Mouse (Mus musculus): Measurements from ENCODE around the gene Efna4. TPM values are rescaled to one million over a fixed set of nuclear protein-coding genes. Genes with fewer than 3 reads are reported as not detected.

Gene Efna4
- polyA plus RNA-seq, 1 experiment from 2014 or later: 17.1 TPM

GRCm38 (mm10) chr3:89291874-89292273 lies 46.0 kb downstream of the Efna4 start:
- Histone ChIP-seq H3K9me3 (ENCODE audit: control insufficient read depth, low read length) (no peaks in the 10 kb centered on the region), H3K9ac (ENCODE audit: low read length) (no peak overlapping the region), H3K4me3 (ENCODE audit: low read depth, low read length) (no peak overlapping the region), H3K4me1 (replicated peaks; ENCODE audit: control insufficient read depth, insufficient read depth, low read length) (no peaks in the 10 kb centered on the region), H3K27me3 (ENCODE audit: control insufficient read depth, insufficient read depth, low read length) (no peaks in the 10 kb centered on the region), H3K36me3 (ENCODE audit: control insufficient read depth, insufficient read depth, low read length) (no peaks in the 10 kb centered on the region), H3K27ac (ENCODE audit: low read depth, low read length) (no peak overlapping the region), H3K4me2 (ENCODE audit: low read depth, low read length, severe bottlenecking) (no peak overlapping the region)
- WGBS: 82% methylated on average over 10 of the region's 10 CpGs
- DNase-seq (ENCODE audit: low spot score) (no peak), ATAC-seq (replicated peaks; ENCODE audit: low FRiP score) (no peak)

DNA sequence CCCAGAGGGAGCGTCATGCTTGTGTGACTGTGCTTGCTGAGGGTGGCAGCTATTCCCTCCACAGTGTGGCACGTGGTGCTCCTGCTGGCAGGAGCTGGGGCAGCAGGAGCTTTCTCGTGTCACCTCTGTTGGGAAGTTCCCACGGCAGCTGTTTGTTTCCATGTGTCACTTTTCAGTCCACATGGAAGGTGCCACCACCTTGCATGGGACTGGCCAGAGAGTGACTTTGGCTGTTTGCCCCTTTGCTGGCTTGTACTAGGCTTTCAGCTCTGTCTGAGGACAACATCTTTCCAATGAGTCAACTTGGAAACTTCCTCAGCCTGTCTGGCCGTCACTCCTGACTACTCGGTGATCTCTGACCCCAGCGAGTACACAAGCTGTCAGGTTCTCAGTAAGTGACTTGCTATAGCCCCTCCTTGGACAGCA lies 49.3 kb downstream of the Efna4 start:
- Histone ChIP-seq H3K4me1 (replicated peaks; ENCODE audit: control insufficient read depth, insufficient read depth, low read length) (no peaks in the 10 kb centered on the region), H3K4me3 (ENCODE audit: low read depth, low read length) (no peak overlapping the region), H3K27me3 (ENCODE audit: control insufficient read depth, insufficient read depth, low read length) (no peaks in the 10 kb centered on the region), H3K4me2 (ENCODE audit: low read depth, low read length, severe bottlenecking) (no peak overlapping the region), H3K9ac (ENCODE audit: low read length) (no peak overlapping the region), H3K36me3 (ENCODE audit: control insufficient read depth, insufficient read depth, low read length) (no peaks in the 10 kb centered on the region), H3K27ac (ENCODE audit: low read depth, low read length) (no peak overlapping the region), H3K9me3 (ENCODE audit: control insufficient read depth, low read length) (no peaks in the 10 kb centered on the region)
- no peak for DNase-seq (ENCODE audit: low spot score)
- no peak for ATAC-seq (replicated peaks; ENCODE audit: low FRiP score)
- 63% methylated on average over 7 of the region's 7 CpGs for WGBS

GRCm38 (mm10) chr3:89287286-89287685 lies 50.5 kb downstream of the Efna4 start:
- Histone ChIP-seq H3K36me3 (ENCODE audit: control insufficient read depth, insufficient read depth, low read length) (no peaks in the 10 kb centered on the region), H3K4me1 (replicated peaks; ENCODE audit: control insufficient read depth, insufficient read depth, low read length) (no peaks in the 10 kb centered on the region), H3K27ac (ENCODE audit: low read depth, low read length) (no peak overlapping the region), H3K9ac (ENCODE audit: low read length) (no peak overlapping the region), H3K4me3 (ENCODE audit: low read depth, low read length) (no peak overlapping the region), H3K4me2 (ENCODE audit: low read depth, low read length, severe bottlenecking) (no peak overlapping the region), H3K9me3 (ENCODE audit: control insufficient read depth, low read length) (no peaks in the 10 kb centered on the region), H3K27me3 (ENCODE audit: control insufficient read depth, insufficient read depth, low read length) (no peaks in the 10 kb centered on the region)
- 59% methylated on average over 5 of the region's 5 CpGs for WGBS
- ATAC-seq (replicated peaks; ENCODE audit: low FRiP score) (no peak), DNase-seq (ENCODE audit: low spot score) (no peak)

DNA sequence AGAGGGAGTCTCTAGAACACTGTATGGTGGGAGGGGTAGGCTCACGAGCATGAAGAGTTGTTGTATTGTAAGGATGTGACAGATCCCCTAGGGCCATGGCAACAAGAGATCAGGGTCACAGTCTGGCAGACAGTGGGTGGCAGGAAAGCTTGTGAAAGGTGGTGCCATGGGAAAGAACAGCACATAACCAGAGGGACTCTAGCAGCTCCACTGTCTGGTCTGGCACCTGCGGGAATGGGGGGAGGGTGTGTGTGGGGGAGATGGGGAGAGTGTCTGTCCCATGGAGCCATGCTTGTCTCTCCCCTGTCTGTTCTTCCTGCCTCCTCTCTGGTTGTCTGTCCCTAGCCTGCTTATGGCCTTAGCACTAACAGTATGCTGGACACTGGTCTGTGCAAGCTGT lies 52.3 kb downstream of the Efna4 start:
- ATAC-seq (replicated peaks; ENCODE audit: low FRiP score) (no peak), DNase-seq (ENCODE audit: low spot score) (no peak)
- no peak overlapping the region for H3K27ac ChIP-seq (ENCODE audit: low read depth, low read length)
- H3K4me2 ChIP-seq (ENCODE audit: low read depth, low read length, severe bottlenecking): no peak overlapping the region
- peaks cover 11% of the 10 kb centered on the region for H3K27me3 ChIP-seq (ENCODE audit: control insufficient read depth, insufficient read depth, low read length)
- 50% methylated on average over 2 of the region's 2 CpGs for WGBS
- H3K36me3 ChIP-seq (ENCODE audit: control insufficient read depth, insufficient read depth, low read length): no peaks in the 10 kb centered on the region
- peaks cover 6% of the 10 kb centered on the region for H3K4me1 ChIP-seq (replicated peaks; ENCODE audit: control insufficient read depth, insufficient read depth, low read length)
- no peak overlapping the region for H3K4me3 ChIP-seq (ENCODE audit: low read depth, low read length)
- H3K9me3 ChIP-seq (ENCODE audit: control insufficient read depth, low read length): no peaks in the 10 kb centered on the region
- no peak overlapping the region for H3K9ac ChIP-seq (ENCODE audit: low read length)

- no peaks in the 10 kb centered on the region for H3K9me3 ChIP-seq (ENCODE audit: control insufficient read depth, low read length)
- no peak overlapping the region for H3K4me2 ChIP-seq (ENCODE audit: low read depth, low read length, severe bottlenecking)
- no peak for DNase-seq (ENCODE audit: low spot score)
- no peak overlapping the region for H3K27ac ChIP-seq (ENCODE audit: low read depth, low read length)
- H3K4me3 ChIP-seq (ENCODE audit: low read depth, low read length): no peak overlapping the region
- peaks cover 16% of the 10 kb centered on the region for H3K27me3 ChIP-seq (ENCODE audit: control insufficient read depth, insufficient read depth, low read length)
- WGBS: 91% methylated on average over 3 of the region's 3 CpGs
- H3K9ac ChIP-seq (ENCODE audit: low read length): no peak overlapping the region
- H3K36me3 ChIP-seq (ENCODE audit: control insufficient read depth, insufficient read depth, low read length): no peaks in the 10 kb centered on the region
- H3K4me1 ChIP-seq (replicated peaks; ENCODE audit: control insufficient read depth, insufficient read depth, low read length): peaks cover 14% of the 10 kb centered on the region
- ATAC-seq (replicated peaks; ENCODE audit: low FRiP score): no peak
Observed at GRCm38 (mm10) chr3:89284261-89284660, 53.6 kb downstream of the Efna4 start.

Other genes with a start within 250 kb of the Efna4 start
- gene Rusc1, start 244.7 kb downstream of the Efna4 start, polyA plus RNA-seq (2014; fragmentation: Nextera tagmentation; extraction: Ambion mirVana): 23.9 and 24.5 TPM in 2 replicates
- gene Gm43738, start 236.9 kb downstream of the Efna4 start, polyA plus RNA-seq (2014; fragmentation: Nextera tagmentation; extraction: Ambion mirVana): not detected in 2 replicates
- gene Fdps, start 236.1 kb downstream of the Efna4 start, polyA plus RNA-seq (2014; fragmentation: Nextera tagmentation; extraction: Ambion mirVana): 332 and 356 TPM in 2 replicates
- 2.1 and 2.8 TPM in 2 replicates for gene Pklr, start 201.9 kb downstream of the Efna4 start, polyA plus RNA-seq (2014; fragmentation: Nextera tagmentation; extraction: Ambion mirVana)
- gene Hcn3, start 177.8 kb downstream of the Efna4 start, polyA plus RNA-seq (2014; fragmentation: Nextera tagmentation; extraction: Ambion mirVana): 6.3 and 6.7 TPM in 2 replicates
- 34.7 and 40.8 TPM in 2 replicates for gene Clk2, start 173.2 kb downstream of the Efna4 start, polyA plus RNA-seq (2014; fragmentation: Nextera tagmentation; extraction: Ambion mirVana)
- gene Scamp3, start 160.6 kb downstream of the Efna4 start, polyA plus RNA-seq (2014; fragmentation: Nextera tagmentation; extraction: Ambion mirVana): 92.5 and 107 TPM in 2 replicates
- gene Fam189b, start 154.9 kb downstream of the Efna4 start, polyA plus RNA-seq (2014; fragmentation: Nextera tagmentation; extraction: Ambion mirVana): 26.3 and 27.8 TPM in 2 replicates
- 32.4 and 37.7 TPM in 2 replicates for gene Gba, start 135.1 kb downstream of the Efna4 start, polyA plus RNA-seq (2014; fragmentation: Nextera tagmentation; extraction: Ambion mirVana)
- 63.3 and 69.9 TPM in 2 replicates for gene Thbs3, start 122.8 kb downstream of the Efna4 start, polyA plus RNA-seq (2014; fragmentation: Nextera tagmentation; extraction: Ambion mirVana)
- gene Mtx1, start 110.9 kb downstream of the Efna4 start, polyA plus RNA-seq (2014; fragmentation: Nextera tagmentation; extraction: Ambion mirVana): 194 and 213 TPM in 2 replicates
- gene Muc1, start 109.0 kb downstream of the Efna4 start, polyA plus RNA-seq (2014; fragmentation: Nextera tagmentation; extraction: Ambion mirVana): 2.0 and 3.4 TPM in 2 replicates
- 237 and 252 TPM in 2 replicates for gene Krtcap2, start 92.1 kb downstream of the Efna4 start, polyA plus RNA-seq (2014; fragmentation: Nextera tagmentation; extraction: Ambion mirVana)
- 11.9 and 13.5 TPM in 2 replicates for gene Trim46, start 91.7 kb downstream of the Efna4 start, polyA plus RNA-seq (2014; fragmentation: Nextera tagmentation; extraction: Ambion mirVana)
- gene Dpm3, start 78.7 kb downstream of the Efna4 start, polyA plus RNA-seq (2014; fragmentation: Nextera tagmentation; extraction: Ambion mirVana): 79.0 and 83.9 TPM in 2 replicates
- gene Slc50a1, start 67.5 kb downstream of the Efna4 start, polyA plus RNA-seq (2014; fragmentation: Nextera tagmentation; extraction: Ambion mirVana): 28.4 and 31.8 TPM in 2 replicates
- 10.8 and 11.4 TPM in 2 replicates for gene Efna1, start 56.9 kb downstream of the Efna4 start, polyA plus RNA-seq (2014; fragmentation: Nextera tagmentation; extraction: Ambion mirVana)
- gene Efna3, start 15.1 kb downstream of the Efna4 start, polyA plus RNA-seq (2014; fragmentation: Nextera tagmentation; extraction: Ambion mirVana): 6.6 and 7.7 TPM in 2 replicates
- gene Adam15, start 12.0 kb upstream of the Efna4 start, polyA plus RNA-seq (2014; fragmentation: Nextera tagmentation; extraction: Ambion mirVana): 27.9 and 28.4 TPM in 2 replicates
- 0.13 TPM in 1 of 2 replicates, not detected in the other for gene Dcst2, start 23.9 kb upstream of the Efna4 start, polyA plus RNA-seq (2014; fragmentation: Nextera tagmentation; extraction: Ambion mirVana)
- 0.08 and 0.15 TPM in 2 replicates for gene Dcst1, start 27.2 kb upstream of the Efna4 start, polyA plus RNA-seq (2014; fragmentation: Nextera tagmentation; extraction: Ambion mirVana)
- 1.3 and 1.4 TPM in 2 replicates for gene Zbtb7b, start 56.7 kb upstream of the Efna4 start, polyA plus RNA-seq (2014; fragmentation: Nextera tagmentation; extraction: Ambion mirVana)
- 0.91 and 1.9 TPM in 2 replicates for gene Lenep, start 64.8 kb upstream of the Efna4 start, polyA plus RNA-seq (2014; fragmentation: Nextera tagmentation; extraction: Ambion mirVana)
- 28.5 and 31.9 TPM in 2 replicates for gene Flad1, start 73.8 kb upstream of the Efna4 start, polyA plus RNA-seq (2014; fragmentation: Nextera tagmentation; extraction: Ambion mirVana)
- gene Cks1b, start 80.4 kb upstream of the Efna4 start, polyA plus RNA-seq (2014; fragmentation: Nextera tagmentation; extraction: Ambion mirVana): 491 and 495 TPM in 2 replicates
- 30.9 and 31.6 TPM in 2 replicates for gene Shc1, start 80.4 kb upstream of the Efna4 start, polyA plus RNA-seq (2014; fragmentation: Nextera tagmentation; extraction: Ambion mirVana)
- 53.9 and 60.6 TPM in 2 replicates for gene Pygo2, start 92.2 kb upstream of the Efna4 start, polyA plus RNA-seq (2014; fragmentation: Nextera tagmentation; extraction: Ambion mirVana)
- 9.1 and 10.0 TPM in 2 replicates for gene Pbxip1, start 98.7 kb upstream of the Efna4 start, polyA plus RNA-seq (2014; fragmentation: Nextera tagmentation; extraction: Ambion mirVana)
- 62.5 and 71.1 TPM in 2 replicates for gene Pmvk, start 116.5 kb upstream of the Efna4 start, polyA plus RNA-seq (2014; fragmentation: Nextera tagmentation; extraction: Ambion mirVana)
- gene Kcnn3, start 182.1 kb upstream of the Efna4 start, polyA plus RNA-seq (2014; fragmentation: Nextera tagmentation; extraction: Ambion mirVana): 1.3 and 1.8 TPM in 2 replicates

Measured in forebrain, embryonic 11.5 days (tissue).